Mouse (Mus musculus): ENCODE measurements around the gene Lrmda.

The Lrmda gene

DNA sequence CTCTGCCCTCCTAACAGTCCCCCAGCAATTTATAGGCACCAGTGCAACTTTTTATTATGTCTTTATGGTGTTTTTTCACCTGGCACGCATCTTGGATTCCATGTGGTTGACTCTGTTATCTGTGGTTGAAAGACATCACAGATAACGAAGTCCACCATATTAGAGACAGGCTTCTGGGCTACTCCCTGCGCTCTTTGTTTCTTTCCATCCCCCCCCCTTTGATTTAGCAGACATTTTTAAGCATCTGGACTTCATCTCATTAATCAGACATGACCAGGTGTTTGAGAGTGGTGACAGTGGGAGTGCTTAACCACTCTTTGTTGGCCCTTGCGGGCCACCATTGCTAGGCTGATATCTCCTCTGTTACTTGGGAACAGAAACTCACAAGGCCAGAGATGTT lies 71.8 kb downstream of the Lrmda start:
- no peak for DNase-seq (ENCODE audit: extremely low read depth, low read depth)

DNA sequence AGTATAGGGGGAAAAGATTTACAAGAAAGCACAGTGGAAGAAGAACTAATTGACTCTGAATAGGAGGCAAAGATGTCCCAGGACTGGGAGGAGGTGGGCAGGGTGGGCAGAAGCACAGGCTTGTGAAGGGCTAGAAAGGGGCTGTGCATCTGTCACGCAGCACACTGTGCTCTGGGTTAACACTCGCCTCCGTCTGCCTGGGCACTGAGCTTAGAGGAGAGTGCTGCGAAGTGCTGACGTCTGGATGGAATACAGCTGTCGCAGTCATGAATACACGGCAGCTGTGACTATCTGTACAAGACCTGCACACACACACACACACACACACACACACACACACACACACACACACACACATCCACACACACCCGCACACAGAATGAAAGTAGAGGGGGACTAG lies 73.6 kb downstream of the Lrmda start:
- DNase-seq (ENCODE audit: extremely low read depth, low read depth), result no peak

DNA sequence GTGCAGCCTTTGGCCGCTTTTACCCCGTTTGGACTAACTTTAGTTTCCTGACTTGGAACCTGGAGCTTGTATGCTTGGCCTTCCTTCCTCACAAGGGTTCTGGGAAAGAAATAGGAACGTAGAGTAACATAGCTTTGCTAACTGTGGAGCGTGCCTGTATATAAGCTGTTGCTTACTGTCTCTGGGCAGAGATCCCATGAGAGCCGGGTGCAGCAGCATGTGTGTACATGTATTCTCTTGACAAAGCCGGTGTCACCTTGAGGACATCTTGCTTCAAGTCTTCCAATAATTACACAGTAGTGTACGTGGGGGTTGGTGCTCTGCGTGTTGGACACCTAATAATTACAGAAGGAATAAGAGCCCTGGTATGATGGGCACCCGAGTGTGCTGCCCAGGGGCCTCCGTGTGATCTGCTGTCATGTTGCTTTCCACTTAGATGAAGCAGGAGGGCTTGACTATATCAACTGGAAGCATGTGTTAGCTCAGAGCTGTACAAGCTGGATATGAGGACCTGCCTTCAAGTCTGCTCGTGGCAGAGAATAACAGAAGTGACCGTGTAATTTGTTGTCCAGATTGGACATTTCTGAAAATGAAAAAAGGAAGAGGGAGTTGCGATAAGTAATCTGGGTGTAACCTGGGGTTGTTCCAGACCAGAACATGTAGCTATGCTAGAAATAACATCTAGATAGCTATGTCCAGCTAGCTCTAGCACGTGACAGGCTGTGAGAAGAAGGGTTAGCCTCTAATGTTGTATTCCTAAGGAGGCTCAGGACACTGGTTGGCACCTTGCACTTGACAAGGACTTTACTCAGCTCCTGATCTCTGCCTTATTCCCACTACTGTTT lies 82.7 kb downstream of the Lrmda start:
- no peak for DNase-seq (ENCODE audit: extremely low read depth, low read depth)

DNA sequence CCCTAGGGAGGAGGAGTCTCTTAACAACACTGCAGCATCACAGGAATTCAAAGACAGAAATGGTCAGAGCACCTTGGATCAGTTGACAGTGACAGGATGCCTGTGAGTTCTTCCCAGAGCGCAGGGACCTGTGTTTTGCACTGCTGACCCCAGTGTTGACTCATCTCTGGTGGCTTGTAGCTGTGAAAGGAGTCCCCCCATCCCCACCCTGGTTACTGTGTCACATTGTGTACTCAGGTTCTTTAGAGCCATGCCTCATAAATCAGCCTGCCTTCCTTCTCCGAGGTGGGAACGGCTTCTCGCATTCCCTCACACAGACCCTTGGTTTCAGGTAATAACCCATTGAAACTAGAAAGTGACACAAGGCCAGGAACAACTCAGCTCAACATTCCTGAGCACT lies 86.3 kb downstream of the Lrmda start:
- DNase-seq (ENCODE audit: extremely low read depth, low read depth), result no peak

DNA sequence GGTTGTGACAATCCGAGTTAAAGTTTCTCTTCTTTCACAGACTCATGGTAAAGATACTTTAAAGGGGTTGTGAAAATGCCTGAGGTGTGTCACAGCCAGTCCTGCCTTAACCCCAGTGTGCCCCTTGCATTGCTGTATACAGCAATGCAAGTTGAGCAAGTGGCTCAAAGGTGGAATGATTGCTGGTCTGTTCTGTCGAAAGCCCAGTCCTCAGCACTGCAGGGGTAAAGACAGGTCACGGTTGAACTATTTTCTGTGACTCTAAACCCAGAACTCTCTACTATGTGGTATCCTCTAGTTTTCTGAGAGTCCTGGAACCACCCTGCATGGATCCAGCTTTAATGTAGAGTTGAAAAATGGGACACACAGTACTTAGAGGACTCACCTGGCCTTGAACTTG lies 87.3 kb downstream of the Lrmda start:
- no peak for DNase-seq (ENCODE audit: extremely low read depth, low read depth)

DNA sequence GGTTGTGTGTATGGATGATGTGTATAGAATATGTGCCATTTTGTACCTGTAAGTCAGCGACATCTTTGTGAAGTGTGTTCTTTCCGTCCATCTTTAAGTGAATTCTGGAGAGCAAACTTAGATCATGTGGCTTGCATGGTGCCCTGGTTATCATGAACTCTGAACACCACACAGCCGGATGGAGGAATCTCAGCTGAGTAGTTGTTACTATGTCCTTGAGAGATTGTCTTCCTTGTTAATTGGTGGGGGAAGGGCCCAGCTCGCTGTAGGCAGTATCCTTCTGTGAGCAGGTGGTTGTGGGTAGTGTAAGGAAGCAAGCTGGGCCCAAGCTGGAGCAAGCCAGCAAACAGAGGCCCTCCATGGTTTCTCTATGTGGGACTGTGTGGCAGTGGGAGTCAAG lies 89.9 kb downstream of the Lrmda start:
- DNase-seq (ENCODE audit: extremely low read depth, low read depth), result no peak

DNA sequence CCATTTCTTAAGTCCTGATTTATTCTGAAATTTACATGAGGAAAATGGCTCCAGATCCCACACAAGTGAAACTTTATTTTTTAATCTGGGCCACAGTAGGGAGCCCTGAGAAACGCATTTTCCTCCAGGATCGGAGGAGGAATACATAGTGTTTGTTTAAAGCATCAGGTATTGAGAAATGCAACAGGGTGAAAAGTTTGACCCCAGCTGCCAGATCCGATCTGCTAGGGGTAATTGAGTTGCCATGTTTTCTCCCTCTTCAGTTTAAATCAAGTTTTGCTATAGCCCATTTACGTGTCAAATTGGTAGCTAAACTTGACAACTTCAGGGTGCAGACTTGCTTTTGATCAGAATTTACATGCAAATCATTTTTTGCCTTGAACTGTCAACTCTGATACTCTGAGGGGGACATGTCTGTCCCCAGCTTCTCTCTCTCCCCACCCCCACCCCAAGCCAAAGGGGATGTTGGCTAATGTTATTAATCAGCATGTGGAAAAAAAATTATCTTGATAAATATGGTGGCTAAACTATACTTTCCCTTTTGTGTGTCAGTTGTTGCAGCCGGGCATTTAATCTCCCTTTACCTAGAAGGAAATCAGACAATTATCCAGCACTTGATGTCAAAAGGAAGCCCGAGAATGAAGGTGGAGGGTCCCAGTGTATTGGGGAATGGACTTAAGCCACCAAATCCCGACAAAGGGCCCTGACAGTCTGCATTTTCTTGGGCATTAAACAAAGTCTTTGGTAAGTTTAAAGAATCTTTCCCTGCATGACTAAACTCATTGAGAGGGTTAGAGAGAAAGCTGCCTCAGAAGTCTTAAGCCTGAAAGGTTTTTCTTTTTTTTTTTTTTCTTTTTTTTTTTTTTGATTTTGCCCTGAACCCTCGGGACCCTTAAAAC lies 94.2 kb downstream of the Lrmda start:
- no peak for DNase-seq (ENCODE audit: extremely low read depth, low read depth)

DNA sequence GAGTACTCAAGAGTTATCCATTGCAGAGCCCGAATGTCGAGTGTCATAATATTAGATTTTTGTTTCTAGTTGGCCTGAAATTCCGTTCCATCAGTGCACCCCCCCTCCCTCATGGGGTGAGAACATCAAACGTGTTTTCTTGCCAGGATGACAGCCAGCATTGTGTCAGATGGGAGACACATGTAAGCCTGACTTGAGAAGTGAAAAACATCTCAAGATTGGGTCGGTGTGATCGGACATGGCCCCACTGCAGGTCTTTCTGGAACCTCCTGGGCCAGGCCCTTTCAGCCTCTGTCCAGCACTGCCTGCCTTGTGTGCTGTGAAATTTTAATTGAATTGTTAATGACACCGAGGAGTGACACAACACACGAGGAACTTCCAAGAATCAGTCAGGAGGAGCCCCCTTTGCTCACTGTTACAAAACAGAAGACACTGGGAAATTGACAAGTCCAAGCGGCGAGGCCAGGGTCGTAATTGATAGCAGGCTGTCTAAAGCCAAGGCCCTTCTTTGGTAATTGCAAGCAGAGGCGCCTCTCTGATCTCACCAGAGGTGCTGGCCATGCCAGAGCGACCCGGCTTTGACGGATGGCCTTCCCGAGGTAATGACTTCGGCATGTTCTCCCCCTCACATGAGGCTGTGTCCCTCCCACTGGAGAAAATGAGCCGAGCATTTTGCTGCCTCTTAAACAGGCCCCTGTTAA lies 95.3 kb downstream of the Lrmda start:
- no peak for DNase-seq (ENCODE audit: extremely low read depth, low read depth)

DNA sequence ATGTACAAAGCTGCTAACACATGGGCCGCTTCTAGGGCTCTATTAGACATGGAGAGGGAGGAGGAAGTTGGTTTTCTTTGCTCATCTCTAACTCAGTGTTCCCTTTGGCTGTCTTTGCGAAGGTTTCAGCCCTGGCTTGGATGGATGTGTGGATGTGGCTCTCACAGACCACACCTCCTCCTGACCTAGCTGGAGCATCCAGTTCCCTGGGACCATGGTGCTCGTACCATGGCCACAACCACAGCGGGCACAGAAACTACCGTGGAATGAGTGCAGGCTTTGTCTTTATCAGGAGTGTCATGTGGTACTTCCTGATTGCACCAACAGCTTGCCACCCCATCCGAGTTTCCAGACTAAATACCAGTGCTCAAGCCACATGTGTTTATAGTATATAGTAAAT lies 98.6 kb downstream of the Lrmda start:
- no peak for DNase-seq (ENCODE audit: extremely low read depth, low read depth)

DNA sequence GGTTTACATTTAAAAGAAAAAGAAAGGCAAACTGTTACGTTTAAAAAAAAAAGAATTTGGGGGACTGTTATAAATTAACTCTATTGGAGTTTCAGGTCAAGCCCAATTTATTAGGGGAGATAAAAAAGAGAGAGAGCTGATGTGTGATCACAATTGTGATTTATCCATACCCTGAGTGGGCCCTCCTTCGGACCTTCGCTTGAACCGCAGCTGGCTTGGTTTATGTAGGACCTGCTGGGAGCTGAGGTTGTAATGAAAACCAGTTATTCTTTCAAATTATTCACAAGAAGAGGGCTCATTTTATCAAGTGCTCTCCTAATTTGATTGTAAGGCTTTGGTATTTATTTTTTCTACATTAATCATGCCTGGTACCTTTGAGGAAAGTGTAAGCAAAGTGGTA lies 99.0 kb downstream of the Lrmda start:
- DNase-seq (ENCODE audit: extremely low read depth, low read depth), result no peak

DNA sequence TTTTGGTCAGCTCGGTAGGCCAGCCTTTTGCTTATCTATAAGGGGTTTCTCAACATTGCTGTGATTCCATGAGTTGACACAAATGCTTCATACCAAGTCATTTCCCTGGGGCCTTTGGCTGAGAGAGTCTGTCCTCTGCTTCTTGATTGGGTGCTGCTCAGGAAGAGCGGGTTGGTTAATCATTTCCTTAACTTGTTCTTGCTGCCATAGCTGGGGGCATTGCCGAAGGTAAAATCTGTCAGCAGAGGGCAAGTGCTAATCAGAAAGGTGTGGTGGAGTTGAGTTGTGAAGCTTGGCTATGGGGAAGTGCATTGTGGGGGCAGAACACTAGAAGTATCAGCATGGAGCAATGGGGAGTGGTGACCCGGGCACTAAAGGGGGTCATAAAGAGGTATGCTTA lies 106.8 kb downstream of the Lrmda start:
- no peak for DNase-seq (ENCODE audit: extremely low read depth, low read depth)

DNA sequence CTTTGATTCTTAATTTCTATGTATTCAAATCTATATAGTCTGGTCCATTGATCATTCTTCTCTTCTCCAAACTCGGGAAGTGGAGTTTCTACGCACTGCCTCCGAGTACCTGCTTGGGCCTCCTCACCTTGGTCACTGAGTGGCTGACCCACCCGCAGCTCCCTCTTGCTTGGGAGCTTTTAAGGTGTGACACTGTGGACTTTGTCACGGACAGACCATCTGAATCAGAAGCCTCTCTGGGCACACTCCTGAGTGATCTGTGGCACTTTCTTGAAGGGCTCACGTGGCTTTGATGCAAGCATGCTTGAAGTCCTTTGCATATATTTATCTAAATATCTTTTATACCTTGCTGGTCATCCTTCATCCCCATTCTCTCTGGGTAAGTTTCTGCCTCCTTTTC lies 107.3 kb downstream of the Lrmda start:
- DNase-seq (ENCODE audit: extremely low read depth, low read depth), result no peak

DNA sequence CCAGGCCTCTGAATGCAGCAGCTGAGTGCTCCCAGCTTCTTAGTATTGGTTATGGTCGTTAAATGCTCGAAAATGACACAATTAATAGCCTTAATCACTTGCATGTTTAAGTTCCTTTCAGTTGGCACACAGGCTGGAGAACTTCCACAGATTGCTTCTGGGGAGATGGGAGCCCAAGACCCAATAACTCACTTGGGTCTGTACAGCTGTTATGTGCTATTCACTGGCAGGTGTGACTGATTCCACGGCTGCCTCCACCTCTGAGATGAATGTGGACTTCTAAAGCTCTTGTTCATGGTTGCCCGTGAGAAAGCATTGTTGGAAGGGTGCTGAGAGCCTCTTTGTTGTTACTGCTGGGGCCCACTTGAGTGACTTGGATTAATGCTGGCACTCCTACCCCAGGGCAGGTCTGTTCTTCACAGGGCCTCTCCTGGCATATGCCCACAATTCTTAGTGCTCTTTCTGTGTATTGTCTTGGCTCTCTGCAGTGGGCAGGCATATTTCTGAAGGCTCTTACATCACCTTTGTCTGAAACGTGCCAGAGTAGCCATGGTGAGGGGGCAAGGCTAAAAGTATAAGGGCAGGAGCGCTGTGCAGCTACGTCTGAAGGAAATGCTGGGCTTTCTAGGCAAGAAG lies 111.6 kb downstream of the Lrmda start:
- DNase-seq (ENCODE audit: extremely low read depth, low read depth), result no peak

DNA sequence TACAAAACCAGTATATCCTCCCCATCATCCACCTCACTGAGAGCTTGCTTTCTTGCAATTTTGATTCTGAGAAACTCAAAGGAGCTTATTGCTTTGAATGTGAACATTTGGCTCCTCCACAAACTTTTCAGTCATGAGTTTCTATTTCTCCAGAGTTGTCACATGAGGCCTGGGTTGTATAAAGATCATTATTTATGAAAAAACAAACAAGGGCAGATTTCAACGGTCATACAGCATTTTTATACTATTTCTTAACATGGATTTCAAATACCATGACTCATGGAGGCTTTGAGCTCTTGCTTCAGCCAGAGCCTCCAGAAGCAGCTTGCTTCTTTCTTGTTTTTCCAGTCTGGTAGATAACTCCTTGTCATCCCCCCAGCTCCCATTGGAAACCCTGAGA lies 119.8 kb downstream of the Lrmda start:
- DNase-seq (ENCODE audit: extremely low read depth, low read depth), result no peak

DNA sequence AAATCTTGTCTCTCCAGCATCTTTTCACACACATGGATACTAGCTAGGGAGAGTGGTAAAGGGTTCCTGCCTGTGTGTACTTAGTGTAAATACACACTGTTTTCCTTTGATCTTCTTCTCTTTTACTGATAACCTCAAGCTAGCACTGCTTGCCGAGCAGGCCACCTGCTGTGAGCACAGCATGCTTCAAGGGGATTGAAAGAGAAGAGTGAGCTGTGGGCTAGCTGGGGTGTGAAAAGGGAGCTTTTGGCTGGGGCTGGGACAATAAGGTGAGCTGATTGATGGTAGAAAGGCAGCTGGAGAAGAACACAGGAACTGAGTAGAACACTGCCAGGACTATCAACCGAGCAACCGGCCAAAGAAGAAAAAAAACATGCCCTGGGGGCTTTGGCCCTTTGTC lies 124.5 kb downstream of the Lrmda start:
- DNase-seq (ENCODE audit: extremely low read depth, low read depth), result no peak

DNA sequence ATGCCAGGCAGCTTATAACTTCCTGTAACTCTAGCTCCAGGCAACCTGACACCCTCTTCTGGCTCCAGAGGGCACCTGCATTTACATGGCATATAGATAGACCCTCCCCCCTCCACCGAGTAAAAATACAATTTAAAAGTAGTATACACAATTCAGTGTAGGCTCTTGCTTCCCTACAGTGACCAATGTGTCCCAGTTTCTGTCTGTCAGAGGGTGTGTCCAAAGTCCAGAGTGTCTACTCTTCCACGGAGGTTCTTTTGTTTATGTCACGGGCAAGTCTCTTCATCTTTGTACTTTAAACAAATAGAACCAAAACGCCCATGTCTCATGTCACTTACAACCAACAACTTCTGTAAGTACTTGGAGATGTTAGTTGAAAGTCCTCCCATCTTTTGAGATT lies 126.4 kb downstream of the Lrmda start:
- no peak for DNase-seq (ENCODE audit: extremely low read depth, low read depth)

DNA sequence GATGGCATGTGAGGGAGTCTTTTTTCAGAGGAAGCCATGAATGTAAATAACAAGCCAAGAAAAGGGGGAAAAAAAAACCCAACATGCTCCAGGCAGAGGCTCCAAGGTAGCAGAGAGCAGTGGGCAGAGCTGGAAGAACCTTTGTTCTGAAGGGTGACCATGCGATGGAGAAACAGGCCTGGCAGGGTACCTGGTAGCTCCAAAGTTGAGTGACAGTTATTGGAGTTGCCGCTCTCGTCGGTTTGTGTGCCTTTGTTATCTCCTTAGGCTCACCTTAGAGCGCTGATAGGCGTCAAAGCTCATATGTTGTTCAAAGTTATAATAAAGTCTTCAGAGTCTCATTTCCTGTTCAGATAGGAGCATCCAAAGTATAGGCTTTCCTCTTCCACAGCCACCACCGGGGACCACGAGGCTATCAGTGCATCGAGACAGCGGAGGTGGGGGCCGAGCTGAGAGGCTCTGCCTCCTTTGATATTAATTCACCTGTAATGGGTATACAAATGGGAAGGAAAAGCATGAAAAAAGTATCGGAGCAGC lies 127.1 kb downstream of the Lrmda start:
- no peak for DNase-seq (ENCODE audit: extremely low read depth, low read depth)

DNA sequence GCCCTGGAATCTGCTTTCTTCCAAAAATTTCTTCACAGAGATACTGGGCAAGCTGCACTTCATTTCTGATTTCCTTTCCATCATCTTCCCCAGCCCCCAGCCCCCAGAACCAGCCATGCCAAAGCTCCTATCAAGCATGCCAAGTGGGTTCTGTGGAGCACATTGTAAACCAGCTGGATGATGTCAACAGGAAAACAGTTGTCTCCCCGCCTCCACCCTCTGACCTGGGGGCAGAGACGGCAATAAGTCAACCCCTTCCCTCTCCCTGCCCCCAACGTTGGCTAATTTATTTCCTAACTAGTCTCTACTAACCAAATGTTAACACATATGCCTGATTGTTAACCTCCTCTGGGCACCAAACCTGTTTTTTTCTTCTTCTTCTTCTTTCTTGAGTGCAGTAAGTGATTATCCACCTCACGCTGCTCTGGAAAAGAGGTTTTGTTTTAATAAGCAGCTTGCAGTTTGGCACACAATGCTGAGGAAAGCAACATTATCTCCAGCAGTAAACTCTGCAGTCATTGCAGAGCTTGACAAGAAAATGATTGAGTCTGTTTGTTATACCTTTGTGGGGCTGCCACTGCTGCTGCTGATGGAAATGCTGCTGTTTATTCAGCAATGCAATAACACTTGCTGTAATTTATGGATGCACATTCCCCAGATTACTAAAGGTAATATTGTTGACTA lies 128.0 kb downstream of the Lrmda start:
- no peak for DNase-seq (ENCODE audit: extremely low read depth, low read depth)

DNA sequence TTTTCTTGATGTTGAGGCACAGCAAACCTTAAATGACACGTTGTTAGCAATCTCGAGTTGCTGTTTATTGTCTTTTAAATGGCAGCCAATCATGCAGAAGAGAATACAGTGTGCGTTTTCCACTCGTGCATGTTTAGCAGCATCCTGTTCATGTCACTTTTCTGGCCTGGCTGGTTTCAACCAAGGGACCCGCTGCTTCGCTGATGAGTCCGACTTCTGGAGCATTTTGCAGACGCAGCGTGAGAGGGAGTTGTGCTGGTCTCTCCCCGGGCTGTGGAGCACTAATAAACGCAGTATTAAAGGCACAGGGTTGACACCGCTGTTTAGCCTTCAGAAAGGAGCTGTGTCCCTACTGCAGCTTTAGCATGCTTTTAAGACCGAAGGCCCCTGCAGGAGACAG lies 133.2 kb downstream of the Lrmda start:
- no peak for DNase-seq (ENCODE audit: extremely low read depth, low read depth)

DNA sequence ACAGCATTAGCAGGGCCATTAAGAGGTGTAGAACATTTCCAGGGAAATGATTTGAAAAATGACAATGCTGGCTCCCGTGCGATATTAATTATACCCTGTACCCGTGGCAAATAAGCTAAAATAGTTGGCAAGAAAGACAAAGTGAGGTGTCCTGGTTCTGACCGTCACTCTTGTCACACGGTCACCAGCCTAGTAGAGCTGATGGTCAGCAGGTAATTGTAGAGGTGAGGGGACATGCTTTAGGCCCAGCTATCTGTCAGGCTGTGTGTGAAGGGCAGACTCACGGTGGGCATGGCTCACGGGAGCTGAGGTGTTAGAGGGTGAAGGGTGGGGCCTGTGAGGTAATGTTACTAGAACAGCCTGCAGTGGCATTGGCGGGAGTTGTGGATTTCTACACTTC lies 134.6 kb downstream of the Lrmda start:
- no peak for DNase-seq (ENCODE audit: extremely low read depth, low read depth)

DNA sequence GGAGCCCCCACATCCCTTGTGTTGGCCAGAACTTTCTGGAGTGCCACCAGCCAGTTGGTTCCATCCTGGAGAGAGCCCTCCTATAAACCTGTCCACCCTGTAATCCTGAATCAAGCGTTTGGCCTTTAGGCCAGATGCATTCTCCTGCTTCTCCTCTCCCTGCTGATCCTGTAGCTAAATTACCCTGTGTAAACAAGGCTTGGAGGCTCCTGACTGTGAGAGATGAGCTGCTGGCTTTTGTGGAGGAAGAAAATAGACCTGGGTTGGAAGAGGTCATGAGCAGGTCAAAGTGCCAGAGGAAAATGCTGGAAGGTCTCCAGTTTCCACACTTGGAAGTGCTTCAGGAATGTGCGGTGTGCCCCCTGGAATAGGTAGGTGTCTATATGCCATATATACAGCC lies 135.5 kb downstream of the Lrmda start:
- DNase-seq (ENCODE audit: extremely low read depth, low read depth), result no peak
